Mouse (Mus musculus) neutrophil, adult 65 days (primary cell): ENCODE measurements around the gene Fggy. TPM values are rescaled to one million over a fixed set of nuclear protein-coding genes. Genes with fewer than 3 reads are reported as not detected.

Source experiments
- total RNA-seq: library from RNA; stranded (reverse); gene quantifications from 2 replicates; pipeline ENCODE4 v1.2.4, GENCODE M21; 2023

Fggy gene
- total RNA-seq = 2.7 and 4.5 TPM in 2 replicates

GRCm38 (mm10) chr4:95557333-95557956, at the start of gene Fggy:
Gene Fggy (plus strand): TSS chr4:95557507.

GRCm38 (mm10) chr4:95966928-95967724, 409.8 kb downstream of the Fggy start, which contains the start of gene Hook1:
Gene Hook1 (plus strand): TSS chr4:95967240.

